ENCODE assay signal across 14 mouse cellular contexts in the genomic region with DNA sequence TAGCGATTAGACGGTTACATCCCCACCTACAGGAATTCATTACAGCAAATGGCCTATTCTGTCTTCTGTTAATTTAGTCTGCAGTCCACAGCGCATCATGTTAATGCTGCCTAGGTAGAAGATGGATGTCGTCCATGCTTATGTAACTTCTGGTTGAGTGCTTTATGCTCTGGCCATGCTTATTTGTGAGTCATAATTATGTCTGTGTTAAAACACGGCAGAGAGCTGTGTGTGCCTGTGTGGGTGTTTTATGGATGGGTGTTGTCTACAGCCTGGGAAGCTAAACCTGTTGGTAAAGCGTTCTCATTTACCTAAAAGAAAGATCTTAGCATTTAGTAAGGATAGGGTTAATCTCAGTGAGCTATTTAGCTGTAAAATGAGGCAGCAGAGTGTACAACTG.
"Had no signal": no experiment of that assay in that cellular context is flagged by ENCODE, and none has a peak within 500 bp of the region (broad histone marks: within the 10 kb centered on the region; RNA-seq: fewer than 3 reads in every experiment).

No protein-coding gene starts in this region.

- H3K9ac ChIP-seq: limb, embryonic 13.5 days; liver, embryonic 14.5 days; midbrain, embryonic 12.5 days had no signal

- H3K27ac ChIP-seq: hindbrain, postnatal 0 days; kidney, postnatal 0 days; limb, embryonic 13.5 days; liver, embryonic 14.5 days; midbrain, embryonic 12.5 days had no signal

- H3K4me2 ChIP-seq: limb, embryonic 13.5 days; midbrain, embryonic 12.5 days had no signal

- DNase-seq: kidney, adult 11 months; kidney, adult 9 months; kidney, postnatal 36 days; layer of hippocampus, postnatal 36 days; lung, adult 18-20 months; spleen, adult 18-20 months; thymus, adult 2 months; thymus, postnatal 25 days had no signal

- H3K4me3 ChIP-seq: limb, embryonic 13.5 days; midbrain, embryonic 12.5 days; myocyte had no signal

- ATAC-seq: hindbrain, postnatal 0 days had no signal

- H3K36me3 ChIP-seq: limb, embryonic 13.5 days; midbrain, embryonic 12.5 days had no signal

- H3K4me1 ChIP-seq: limb, embryonic 13.5 days; midbrain, embryonic 12.5 days had no signal

- H3K27me3 ChIP-seq: limb, embryonic 13.5 days; midbrain, embryonic 12.5 days had no signal

- H3K9me3 ChIP-seq: limb, embryonic 13.5 days; midbrain, embryonic 12.5 days had no signal
